Mouse (Mus musculus) MEL (cell line): ENCODE measurements around the gene Prickle1. TPM values are rescaled to one million over a fixed set of nuclear protein-coding genes. Genes with fewer than 3 reads are reported as not detected.

Experiments
- DNase-seq: peaks from one replicate; pipeline ENCODE4 v3.0.0; 2011; ENCODE audit warnings: low read depth, low spot score
- H3K27ac ChIP-seq: 2 replicates; pipeline ENCODE4 v1.5.1; 2012; ENCODE audit warnings: low read depth, mild to moderate bottlenecking, control low read depth, low read length, moderate library complexity; ENCODE audit not compliant: control insufficient read depth
- H3K27me3 ChIP-seq, 2 experiments: fragments of 150-350 bp in 1 of 2; sonication (generic) in 1 of 2; 2 replicates each; pipeline ENCODE4 v1.6.1; 2012; ENCODE audit warnings: low read length in 2 of 2, mild to moderate bottlenecking in 2 of 2, improper control_type of control experiment in 1 of 2, moderate library complexity in 1 of 2; ENCODE audit not compliant: insufficient read depth in 2 of 2, control insufficient read depth in 1 of 2
- H3K36me3 ChIP-seq, 2 experiments: 2 replicates each; pipeline ENCODE4 v1.6.1; 2012 to 2014; ENCODE audit warnings: low read length in 2 of 2, improper control_type of control experiment in 1 of 2, inconsistent platforms in 1 of 2, mild to moderate bottlenecking in 1 of 2; ENCODE audit not compliant: insufficient read depth in 2 of 2, control insufficient read depth in 1 of 2
- H3K4me1 ChIP-seq, 2 experiments: fragments of 150-350 bp in 1 of 2; sonication (generic) in 1 of 2; 2 replicates each; pipeline ENCODE4 v1.6.1; 2012; ENCODE audit warnings: low read length in 2 of 2, improper control_type of control experiment in 1 of 2, mild to moderate bottlenecking in 1 of 2; ENCODE audit not compliant: insufficient read depth in 2 of 2, control insufficient read depth in 1 of 2
- H3K4me3 ChIP-seq, 2 experiments: fragments of 150-350 bp in 1 of 2; sonication (generic) in 1 of 2; 2 replicates each; pipeline ENCODE4 v1.5.1; 2012; ENCODE audit warnings: low read depth in 2 of 2, low read length in 2 of 2, mild to moderate bottlenecking in 2 of 2, moderate library complexity in 2 of 2, control low read depth in 1 of 2, improper control_type of control experiment in 1 of 2; ENCODE audit not compliant: control insufficient read depth in 1 of 2, insufficient read depth in 1 of 2
- H3K79me2 ChIP-seq: 2 replicates; pipeline ENCODE4 v1.6.1; 2012; ENCODE audit warnings: mild to moderate bottlenecking, low read length, moderate library complexity; ENCODE audit not compliant: control insufficient read depth, poor library complexity, insufficient read depth
- H3K9ac ChIP-seq: 2 replicates; pipeline ENCODE4 v1.6.1; 2012; ENCODE audit warnings: low read depth, mild to moderate bottlenecking, control low read depth, low read length, moderate library complexity; ENCODE audit not compliant: control insufficient read depth, poor library complexity, severe bottlenecking
- H3K9me3 ChIP-seq: fragments of 150-350 bp; sonication (generic); replicated peaks from 2 replicates; pipeline ENCODE4 v1.6.1; 2012; ENCODE audit warnings: mild to moderate bottlenecking, low read length, improper control_type of control experiment, moderate library complexity; ENCODE audit not compliant: insufficient read depth
- CHD1 ChIP-seq: IDR thresholded peaks from 2 replicates; pipeline ENCODE4 v1.6.1; 2012; ENCODE audit warnings: low read depth, mild to moderate bottlenecking, inconsistent platforms, low read length, improper control_type of control experiment
- CTCF ChIP-seq, 3 experiments: IDR thresholded peaks in 2 of 3; conservative IDR thresholded peaks in 1 of 3; 2 replicates each; pipeline ENCODE4 v1.5.1; 2011 to 2012; ENCODE audit warnings: low read length in 3 of 3, low read depth in 2 of 3, mild to moderate bottlenecking in 2 of 3, improper control_type of control experiment in 1 of 3, inconsistent platforms in 1 of 3, mixed read lengths in 1 of 3, moderate library complexity in 1 of 3; ENCODE audit not compliant: control insufficient read depth in 1 of 3, insufficient read depth in 1 of 3, poor library complexity in 1 of 3, severe bottlenecking in 1 of 3
- ELF1 ChIP-seq: IDR thresholded peaks from 2 replicates; pipeline ENCODE4 v1.6.1; 2014; ENCODE audit warnings: low read depth, mild to moderate bottlenecking, inconsistent platforms, low read length, improper control_type of control experiment, moderate library complexity
- EP300 ChIP-seq, 2 experiments: IDR thresholded peaks; 2 replicates each; pipeline ENCODE4 v1.6.1; 2011; ENCODE audit warnings: improper control_type of control experiment in 2 of 2, low read length in 2 of 2, low read depth in 1 of 2, mild to moderate bottlenecking in 1 of 2
- ETS1 ChIP-seq: IDR thresholded peaks from 2 replicates; pipeline ENCODE4 v1.6.1; 2012; ENCODE audit warnings: low read depth, mild to moderate bottlenecking, inconsistent platforms, low read length, improper control_type of control experiment, moderate library complexity
- GABPA ChIP-seq: IDR thresholded peaks from 2 replicates; pipeline ENCODE4 v1.6.1; 2012; ENCODE audit warnings: low read depth, mild to moderate bottlenecking, inconsistent platforms, low read length, improper control_type of control experiment, moderate library complexity
- GATA1 ChIP-seq: IDR thresholded peaks from 2 replicates; pipeline ENCODE4 v1.6.1; 2011; ENCODE audit warnings: low read depth, low read length, improper control_type of control experiment
- HCFC1 ChIP-seq: IDR thresholded peaks from 2 replicates; pipeline ENCODE4 v1.6.1; 2012; ENCODE audit warnings: low read depth, mild to moderate bottlenecking, inconsistent platforms, low read length, improper control_type of control experiment, moderate library complexity
- KAT2A ChIP-seq: conservative IDR thresholded peaks from 2 replicates; pipeline ENCODE4 v1.6.1; 2012; ENCODE audit warnings: low read depth, low read length, improper control_type of control experiment, inconsistent platforms
- MAFK ChIP-seq: IDR thresholded peaks from 2 replicates; pipeline ENCODE4 v1.6.1; 2011; ENCODE audit warnings: low read depth, mild to moderate bottlenecking, low read length, improper control_type of control experiment, borderline replicate concordance
- MEF2A ChIP-seq: IDR thresholded peaks from 2 replicates; pipeline ENCODE4 v1.6.1; 2014; ENCODE audit warnings: low read depth, mild to moderate bottlenecking, inconsistent platforms, low read length, improper control_type of control experiment; ENCODE audit not compliant: poor library complexity, insufficient replicate concordance, severe bottlenecking; ENCODE audit errors: extremely low read depth
- MYB ChIP-seq: IDR thresholded peaks from 2 replicates; pipeline ENCODE4 v1.6.1; 2011; ENCODE audit warnings: mild to moderate bottlenecking, low read depth, low read length, improper control_type of control experiment
- MYC ChIP-seq: IDR thresholded peaks from 2 replicates; pipeline ENCODE4 v1.6.1; 2011; ENCODE audit warnings: low read depth, mild to moderate bottlenecking, low read length, improper control_type of control experiment, moderate library complexity
- NRF1 ChIP-seq: IDR thresholded peaks from 2 replicates; pipeline ENCODE4 v1.6.1; 2014; ENCODE audit warnings: low read depth, mild to moderate bottlenecking, inconsistent platforms, low read length, improper control_type of control experiment, moderate library complexity; ENCODE audit not compliant: poor library complexity, insufficient read depth, severe bottlenecking
- POLR2AphosphoS2 ChIP-seq: IDR thresholded peaks from 2 replicates; pipeline ENCODE4 v1.6.1; 2011; ENCODE audit warnings: low read length, improper control_type of control experiment
- SIN3A ChIP-seq: IDR thresholded peaks from 2 replicates; pipeline ENCODE4 v1.6.1; 2012; ENCODE audit warnings: low read length, improper control_type of control experiment, inconsistent platforms
- TBP ChIP-seq: IDR thresholded peaks from 2 replicates; pipeline ENCODE4 v1.8.0; 2011; ENCODE audit warnings: low read depth, low read length, improper control_type of control experiment
- TCF12 ChIP-seq: IDR thresholded peaks from 2 replicates; pipeline ENCODE4 v1.6.1; 2014; ENCODE audit warnings: low read depth, mild to moderate bottlenecking, inconsistent platforms, low read length, improper control_type of control experiment, moderate library complexity
- UBTF ChIP-seq: IDR thresholded peaks from 2 replicates; pipeline ENCODE4 v1.6.1; 2012; ENCODE audit warnings: low read depth, mild to moderate bottlenecking, inconsistent platforms, low read length, improper control_type of control experiment, moderate library complexity, borderline replicate concordance; ENCODE audit not compliant: insufficient read depth
- USF1 ChIP-seq: IDR thresholded peaks from 2 replicates; pipeline ENCODE4 v1.6.1; 2014; ENCODE audit warnings: low read depth, mild to moderate bottlenecking, inconsistent platforms, low read length, improper control_type of control experiment, moderate library complexity
- USF2 ChIP-seq, 2 experiments: IDR thresholded peaks; 2 replicates each; pipeline ENCODE4 v1.6.1; 2011 to 2012; ENCODE audit warnings: improper control_type of control experiment in 2 of 2, low read length in 2 of 2, borderline replicate concordance in 1 of 2, inconsistent platforms in 1 of 2, low read depth in 1 of 2, mild to moderate bottlenecking in 1 of 2; ENCODE audit not compliant: insufficient read depth in 1 of 2
- ZC3H11A ChIP-seq: IDR thresholded peaks from 2 replicates; pipeline ENCODE4 v1.6.1; 2012; ENCODE audit warnings: low read depth, mild to moderate bottlenecking, inconsistent platforms, low read length, improper control_type of control experiment
- ZKSCAN1 ChIP-seq: IDR thresholded peaks from 2 replicates; pipeline ENCODE4 v1.6.1; 2012; ENCODE audit warnings: low read depth, mild to moderate bottlenecking, inconsistent platforms, low read length, improper control_type of control experiment, moderate library complexity
- ZMIZ1 ChIP-seq: IDR thresholded peaks from 2 replicates; pipeline ENCODE4 v1.6.1; 2012; ENCODE audit warnings: low read depth, mild to moderate bottlenecking, inconsistent platforms, low read length, improper control_type of control experiment, moderate library complexity
- ZNF384 ChIP-seq: IDR thresholded peaks from 2 replicates; pipeline ENCODE4 v1.6.1; 2012; ENCODE audit warnings: low read depth, mild to moderate bottlenecking, inconsistent platforms, low read length, improper control_type of control experiment
- polyA plus RNA-seq, 2 experiments: library from polyadenylated mRNA; stranded (reverse) in 1 of 2; unstranded in 1 of 2; fragments of >175 nt in 1 of 2; fragments of >200 nt in 1 of 2; gene quantifications; 2 replicates each; pipeline versions ENCODE4 v1.2.1 to v1.2.4; 2012; ENCODE audit warnings: low replicate concordance in 2 of 2, low read depth in 1 of 2; ENCODE audit not compliant: insufficient read length in 2 of 2, insufficient read depth in 1 of 2, missing spikeins in 1 of 2
- total RNA-seq: library from RNA; depleted of rRNA; stranded (reverse); fragments of 300-350 nt; gene quantifications from 2 replicates; pipeline ENCODE4 v1.2.3, GENCODE M21; 2012

Gene Prickle1
- total and polyA plus RNA-seq, 3 experiments, result 0.08 TPM; not detected in 2

- H3K4me3 ChIP-seq, result no peak overlapping the region
- peaks cover 0 to 22% of the 10 kb centered on the region in 2 experiments; a peak in 3 of 4 replicates for H3K36me3 ChIP-seq
- no peak overlapping the region for H3K27ac ChIP-seq
- DNase-seq, result no peak
- no peaks in the 10 kb centered on the region for H3K4me1 ChIP-seq
- H3K9ac ChIP-seq, result no peak overlapping the region
- H3K27me3 ChIP-seq, result no peaks in the 10 kb centered on the region
- TF ChIP-seq NRF1 (no peak), ZKSCAN1 (no peak), USF1 (no peak), UBTF (no peak), MEF2A (no peak), CHD1 (no peak), MAFK (no peak), EP300 (IDR thresholded peaks at IDR 0.05; ENCODE audit: low read depth in 1 of 2, low read length in 2 of 2) (no peak), KAT2A (no peak), MYB (no peak), TBP (no peak), ZNF384 (no peak), ZMIZ1 (no peak), MYC (no peak), USF2 (IDR thresholded peaks at IDR 0.05; ENCODE audit: borderline replicate concordance in 1 of 2, insufficient read depth in 1 of 2, low read depth in 1 of 2, low read length in 2 of 2) (no peak), CTCF (IDR thresholded peaks at IDR 0.05 in 2 of 3, conservative IDR thresholded peaks at IDR 0.05 in 1 of 3; ENCODE audit: control insufficient read depth in 1 of 3, insufficient read depth in 1 of 3, low read depth in 2 of 3, low read length in 3 of 3, poor library complexity in 1 of 3, severe bottlenecking in 1 of 3) (no peak), GABPA (no peak)
- H3K79me2 ChIP-seq, result no peaks in the 10 kb centered on the region; the same call in 1 of the 2 replicates
- H3K9me3 ChIP-seq, result no peaks in the 10 kb centered on the region
Observed at GRCm38 (mm10) chr15:93477729-93478128, 118.0 kb downstream of the Prickle1 start.

DNA sequence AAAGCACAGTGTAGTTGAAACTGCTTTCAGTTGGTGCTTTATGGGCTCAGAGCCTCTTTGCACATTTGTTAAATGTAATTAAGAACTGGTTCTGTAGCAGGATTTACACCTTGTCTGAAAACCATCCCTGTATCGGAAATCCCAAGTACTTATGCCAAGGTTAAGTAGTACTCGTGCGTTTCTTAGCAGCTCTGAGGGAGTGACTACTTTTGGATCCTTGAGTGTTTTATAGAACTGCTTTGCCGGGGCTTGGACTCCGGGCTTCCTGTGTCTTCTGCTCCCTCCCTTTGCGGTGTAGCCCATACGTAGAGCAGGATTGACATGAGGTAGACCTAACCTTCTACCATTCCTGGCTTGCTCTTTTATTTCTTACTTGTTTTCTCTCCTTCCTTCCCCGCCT lies 120.0 kb downstream of the Prickle1 start:
- TF ChIP-seq MAFK (no peak), ZNF384 (no peak), NRF1 (no peak), SIN3A (no peak), UBTF (no peak), POLR2AphosphoS2 (no peak), ETS1 (no peak), MYB (no peak), MEF2A (no peak), ZKSCAN1 (no peak), USF1 (no peak), ELF1 (no peak), HCFC1 (no peak), TCF12 (no peak), USF2 (IDR thresholded peaks at IDR 0.05; ENCODE audit: borderline replicate concordance in 1 of 2, insufficient read depth in 1 of 2, low read depth in 1 of 2, low read length in 2 of 2) (no peak), ZC3H11A (no peak), GATA1 (no peak)
- TF ChIP-seq, all 39 proteins: peak for 0
- Histone ChIP-seq H3K9ac (no peak overlapping the region), H3K27ac (no peak overlapping the region), H3K9me3 (no peaks in the 10 kb centered on the region), H3K27me3 (no peaks in the 10 kb centered on the region), H3K4me3 (no peak overlapping the region), H3K36me3 (peaks cover 0 to 18% of the 10 kb centered on the region in 2 experiments; a peak in 3 of 4 replicates), H3K4me1 (no peaks in the 10 kb centered on the region), H3K79me2 (no peaks in the 10 kb centered on the region; the same call in 1 of the 2 replicates)
- DNase-seq, result no peak
